Mouse (Mus musculus): Measurements from ENCODE around the gene Hsd17b2. TPM values are rescaled to one million over a fixed set of nuclear protein-coding genes. Genes with fewer than 3 reads are reported as not detected.

The Hsd17b2 gene
- polyA plus RNA-seq, 1 experiment: not detected

GRCm38 (mm10) chr8:117702701-117703100 is 997 bp downstream of the Hsd17b2 start:
- Histone ChIP-seq H3K27ac (ENCODE audit: insufficient read depth, low read length) (no peak overlapping the region), H3K4me3 (ENCODE audit: extremely low read depth, insufficient read depth, insufficient read length) (no peak overlapping the region), H3K36me3 (ENCODE audit: control insufficient read depth, insufficient read depth, low read length) (no peaks in the 10 kb centered on the region), H3K4me1 (ENCODE audit: control insufficient read depth, insufficient read depth, insufficient read length) (no peaks in the 10 kb centered on the region), H3K27me3 (ENCODE audit: control insufficient read depth, insufficient read depth, low read length) (no peaks in the 10 kb centered on the region)
- 82% methylated on average over 10 of the region's 10 CpGs for WGBS
- TF ChIP-seq CTCF (IDR thresholded peaks at IDR 0.05; ENCODE audit: extremely low read depth, insufficient read depth, insufficient read length, insufficient replicate concordance) (no peak), POLR2A (IDR thresholded peaks at IDR 0.05; ENCODE audit: low read depth, low read length) (no peak)
- no peak for DNase-seq (ENCODE audit: low read depth in 1 of 2, low spot score in 2 of 2)

GRCm38 (mm10) chr8:117706141-117706540 is 4.4 kb downstream of the Hsd17b2 start:
- no peaks in the 10 kb centered on the region for H3K27me3 ChIP-seq (ENCODE audit: control insufficient read depth, insufficient read depth, low read length)
- no peaks in the 10 kb centered on the region for H3K4me1 ChIP-seq (ENCODE audit: control insufficient read depth, insufficient read depth, insufficient read length)
- WGBS: 84% methylated on average over 4 of the region's 4 CpGs
- no peak overlapping the region for H3K4me3 ChIP-seq (ENCODE audit: extremely low read depth, insufficient read depth, insufficient read length)
- DNase-seq (ENCODE audit: low read depth in 1 of 2, low spot score in 2 of 2): no peak
- no peaks in the 10 kb centered on the region for H3K36me3 ChIP-seq (ENCODE audit: control insufficient read depth, insufficient read depth, low read length)
- TF ChIP-seq POLR2A (IDR thresholded peaks at IDR 0.05; ENCODE audit: low read depth, low read length): no peak
- H3K27ac ChIP-seq (ENCODE audit: insufficient read depth, low read length): no peak overlapping the region

DNA sequence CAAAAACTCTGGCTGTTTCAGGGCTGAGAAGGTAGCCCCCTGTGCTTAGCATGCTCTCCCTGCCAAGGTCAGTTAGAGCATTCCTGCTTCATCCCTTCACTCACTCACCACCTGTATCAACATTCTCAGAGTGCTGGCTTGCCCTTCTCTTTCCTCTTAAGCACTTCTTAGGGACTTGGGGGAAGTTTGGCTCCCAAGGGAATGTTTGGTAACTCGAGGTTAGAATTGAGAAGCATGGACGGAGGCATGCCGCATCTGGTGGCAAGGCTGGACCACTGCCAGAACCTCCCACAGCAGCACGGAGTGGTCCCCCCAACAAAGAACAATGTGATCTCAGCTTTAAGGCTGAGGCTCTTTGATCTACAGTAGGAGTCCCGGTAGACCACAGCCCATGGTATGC is 10.5 kb downstream of the Hsd17b2 start:
- Histone ChIP-seq H3K27me3 (ENCODE audit: control insufficient read depth, insufficient read depth, low read length) (no peaks in the 10 kb centered on the region), H3K4me3 (ENCODE audit: extremely low read depth, insufficient read depth, insufficient read length) (no peak overlapping the region), H3K4me1 (ENCODE audit: control insufficient read depth, insufficient read depth, insufficient read length) (no peaks in the 10 kb centered on the region), H3K27ac (ENCODE audit: insufficient read depth, low read length) (no peak overlapping the region), H3K36me3 (ENCODE audit: control insufficient read depth, insufficient read depth, low read length) (no peaks in the 10 kb centered on the region)
- 72% methylated on average over 5 of the region's 5 CpGs for WGBS
- no peak for TF ChIP-seq POLR2A (IDR thresholded peaks at IDR 0.05; ENCODE audit: low read depth, low read length)
- DNase-seq (ENCODE audit: low read depth in 1 of 2, low spot score in 2 of 2): no peak

GRCm38 (mm10) chr8:117714604-117715003 is 12.9 kb downstream of the Hsd17b2 start:
- Histone ChIP-seq H3K4me3 (ENCODE audit: extremely low read depth, insufficient read depth, insufficient read length) (no peak overlapping the region), H3K4me1 (ENCODE audit: control insufficient read depth, insufficient read depth, insufficient read length) (no peaks in the 10 kb centered on the region), H3K36me3 (ENCODE audit: control insufficient read depth, insufficient read depth, low read length) (no peaks in the 10 kb centered on the region), H3K27me3 (ENCODE audit: control insufficient read depth, insufficient read depth, low read length) (no peaks in the 10 kb centered on the region), H3K27ac (ENCODE audit: insufficient read depth, low read length) (no peak overlapping the region)
- TF ChIP-seq POLR2A (IDR thresholded peaks at IDR 0.05; ENCODE audit: low read depth, low read length) (no peak), CTCF (IDR thresholded peaks at IDR 0.05; ENCODE audit: extremely low read depth, insufficient read depth, insufficient read length, insufficient replicate concordance) (no peak)
- no peak for DNase-seq (ENCODE audit: low read depth in 1 of 2, low spot score in 2 of 2)
- 84% methylated on average over 5 of the region's 5 CpGs for WGBS

- no peak for DNase-seq (ENCODE audit: low read depth in 1 of 2, low spot score in 2 of 2)
- Histone ChIP-seq H3K4me1 (ENCODE audit: control insufficient read depth, insufficient read depth, insufficient read length) (no peaks in the 10 kb centered on the region), H3K27ac (ENCODE audit: insufficient read depth, low read length) (no peak overlapping the region), H3K4me3 (ENCODE audit: extremely low read depth, insufficient read depth, insufficient read length) (no peak overlapping the region), H3K36me3 (ENCODE audit: control insufficient read depth, insufficient read depth, low read length) (no peaks in the 10 kb centered on the region), H3K27me3 (ENCODE audit: control insufficient read depth, insufficient read depth, low read length) (no peaks in the 10 kb centered on the region)
- WGBS: 77% methylated on average over 5 of the region's 5 CpGs
- TF ChIP-seq POLR2A (IDR thresholded peaks at IDR 0.05; ENCODE audit: low read depth, low read length) (no peak), CTCF (IDR thresholded peaks at IDR 0.05; ENCODE audit: extremely low read depth, insufficient read depth, insufficient read length, insufficient replicate concordance) (no peak)
These were observed 14.2 kb downstream of the Hsd17b2 start for GRCm38 (mm10) chr8:117715896-117716295.

GRCm38 (mm10) chr8:117718152-117718860 is 16.6 kb downstream of the Hsd17b2 start:
- TF ChIP-seq CTCF (IDR thresholded peaks at IDR 0.05; ENCODE audit: extremely low read depth, insufficient read depth, insufficient read length, insufficient replicate concordance) (no peak), POLR2A (IDR thresholded peaks at IDR 0.05; ENCODE audit: low read depth, low read length) (no peak)
- 86% methylated on average over 14 of the region's 14 CpGs for WGBS
- Histone ChIP-seq H3K27me3 (ENCODE audit: control insufficient read depth, insufficient read depth, low read length) (no peaks in the 10 kb centered on the region), H3K27ac (ENCODE audit: insufficient read depth, low read length) (no peak overlapping the region), H3K4me3 (ENCODE audit: extremely low read depth, insufficient read depth, insufficient read length) (no peak overlapping the region), H3K36me3 (ENCODE audit: control insufficient read depth, insufficient read depth, low read length) (no peaks in the 10 kb centered on the region), H3K4me1 (ENCODE audit: control insufficient read depth, insufficient read depth, insufficient read length) (no peaks in the 10 kb centered on the region)
- DNase-seq (ENCODE audit: low read depth in 1 of 2, low spot score in 2 of 2): no peak

DNA sequence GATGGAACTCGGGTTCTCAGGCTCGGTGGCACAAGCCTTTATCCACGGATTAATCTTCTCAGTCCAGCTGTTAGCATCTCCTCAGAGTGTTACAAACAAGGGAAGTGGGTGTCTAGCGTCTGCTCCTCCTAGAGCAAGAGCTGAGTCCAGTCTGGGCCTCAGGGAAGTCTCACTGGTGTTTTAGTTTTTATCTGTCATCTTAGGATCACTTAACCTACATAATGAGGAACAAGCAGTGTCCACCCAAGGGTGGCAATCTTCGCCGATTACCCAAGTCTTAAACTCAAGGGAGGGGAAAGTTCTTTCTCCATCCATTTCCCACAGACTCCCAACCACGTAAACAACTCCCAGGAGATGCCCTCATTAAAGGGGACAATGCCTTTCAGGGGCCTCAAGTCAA is 24.8 kb downstream of the Hsd17b2 start:
- Histone ChIP-seq H3K27me3 (ENCODE audit: control insufficient read depth, insufficient read depth, low read length) (no peaks in the 10 kb centered on the region), H3K36me3 (ENCODE audit: control insufficient read depth, insufficient read depth, low read length) (no peaks in the 10 kb centered on the region), H3K27ac (ENCODE audit: insufficient read depth, low read length) (no peak overlapping the region), H3K4me1 (ENCODE audit: control insufficient read depth, insufficient read depth, insufficient read length) (no peaks in the 10 kb centered on the region), H3K4me3 (ENCODE audit: extremely low read depth, insufficient read depth, insufficient read length) (no peak overlapping the region)
- no peak for TF ChIP-seq CTCF (IDR thresholded peaks at IDR 0.05; ENCODE audit: extremely low read depth, insufficient read depth, insufficient read length, insufficient replicate concordance)
- TF ChIP-seq POLR2A (IDR thresholded peaks at IDR 0.05; ENCODE audit: low read depth, low read length): no peak
- 47% methylated on average over 7 of the region's 7 CpGs for WGBS
- no peak for DNase-seq (ENCODE audit: low read depth in 1 of 2, low spot score in 2 of 2)
